Mouse (Mus musculus): ENCODE measurements around the gene Lpcat3.

GRCm38 (mm10) chr6:124738511-124739023, 75.7 kb downstream of the Lpcat3 start, which contains the start of gene Ptpn6:
- TF ChIP-seq CTCF (IDR thresholded peaks at IDR 0.05; ENCODE audit: low read depth), result no peak
- no peak for TF ChIP-seq EP300 (IDR thresholded peaks at IDR 0.05; ENCODE audit: low read depth)
